Mouse (Mus musculus) heart, adult 2 months (tissue): ENCODE measurements around the gene Pcnx.

Experiments used
- CTCF ChIP-seq: fragments of 200-600 bp; IDR thresholded peaks from 2 replicates; pipeline ENCODE4 v1.8.1; 2022; ENCODE audit warnings: antibody characterized with exemption, mild to moderate bottlenecking, moderate library complexity
- EP300 ChIP-seq: fragments of 200-500 bp; IDR thresholded peaks from 2 replicates; pipeline ENCODE4 v1.6.1; 2011; ENCODE audit warnings: low read depth, low read length, control low read depth; ENCODE audit not compliant: insufficient read depth
- POLR2A ChIP-seq: fragments of 200-500 bp; IDR thresholded peaks from 2 replicates; pipeline ENCODE4 v1.6.1; 2011; ENCODE audit warnings: mild to moderate bottlenecking, low read depth, low read length, control low read depth; ENCODE audit not compliant: insufficient read depth

DNA sequence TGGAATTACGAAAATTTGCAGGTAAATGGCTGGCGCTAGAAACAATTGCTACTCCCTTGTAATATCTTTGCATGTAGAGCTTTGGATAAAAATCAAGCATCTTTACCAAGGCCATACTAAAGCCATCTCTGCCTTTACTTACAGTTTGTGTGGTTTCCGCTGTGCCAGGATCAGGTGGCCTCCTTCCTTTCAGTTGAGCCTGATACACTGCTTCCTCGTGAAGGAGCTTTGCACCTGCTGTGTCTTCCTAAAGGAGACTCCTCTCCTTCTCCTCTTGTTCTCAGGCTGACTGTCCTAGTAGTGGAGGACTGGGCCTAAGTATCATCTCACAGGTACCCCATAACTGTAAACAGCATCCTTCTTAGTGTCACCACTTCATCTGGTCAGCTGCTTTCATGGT lies 7.5 kb downstream of the Pcnx start:
- TF ChIP-seq POLR2A (no peak), EP300 (no peak), CTCF (no peak)
